Mouse (Mus musculus): Measurements from ENCODE around the gene Hba-a1. TPM values are rescaled to one million over a fixed set of nuclear protein-coding genes. Genes with fewer than 3 reads are reported as not detected.
"Not testable (repeated sequence)": the region's sequence is repeated elsewhere in the genome, so short reads cannot be mapped to it uniquely, and the experiment has no call there.

Gene Hba-a1
- polyA plus RNA-seq, 1 experiment from 2014 or later = 2,348 TPM

DNA sequence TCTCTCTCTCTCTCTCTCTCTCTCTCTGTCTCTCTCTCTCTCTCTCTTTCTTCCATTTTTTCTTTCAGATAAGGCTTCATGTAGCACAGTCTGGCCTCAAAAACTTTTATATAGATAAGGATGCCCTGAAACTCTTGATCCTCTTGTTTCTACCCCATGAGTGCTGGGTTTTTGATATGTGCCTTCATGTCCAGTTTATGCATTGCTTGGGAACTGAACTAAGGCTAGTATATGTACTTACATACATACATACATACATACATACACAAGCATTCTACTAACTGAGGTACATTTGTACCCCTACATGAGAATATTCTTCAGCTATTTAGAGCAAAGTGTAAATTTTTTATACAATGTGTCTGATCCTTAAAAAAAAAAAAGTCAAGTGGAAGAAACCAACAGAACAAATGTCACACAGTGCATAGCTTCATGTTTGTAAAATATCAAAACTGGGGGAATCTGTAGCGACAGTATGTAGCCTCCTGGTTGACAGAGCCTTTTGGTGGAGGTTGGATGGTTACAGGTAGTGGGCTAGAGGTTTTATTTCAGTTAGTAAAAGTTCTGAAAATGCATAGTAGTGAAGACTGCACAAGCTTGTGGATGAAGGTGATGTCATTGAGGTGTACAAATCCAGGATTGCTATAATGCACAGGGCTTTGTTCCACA, 14.7 kb downstream of the Hba-a1 start:
- Histone ChIP-seq H3K27ac (ENCODE audit: low read depth, low read length) (no peak overlapping the region), H3K36me3 (ENCODE audit: control insufficient read depth, insufficient read depth, low read length) (no peaks in the 10 kb centered on the region), H3K9ac (ENCODE audit: low read length) (no peak overlapping the region), H3K9me3 (replicated peaks; ENCODE audit: control insufficient read depth, low read length) (no peaks in the 10 kb centered on the region), H3K4me3 (ENCODE audit: low read depth, low read length) (no peak overlapping the region), H3K4me2 (ENCODE audit: low read length) (no peak overlapping the region), H3K4me1 (ENCODE audit: control insufficient read depth, insufficient read depth, low read length) (no peaks in the 10 kb centered on the region), H3K27me3 (replicated peaks; ENCODE audit: control insufficient read depth, insufficient read depth, low read length) (no peaks in the 10 kb centered on the region)
- 85% methylated on average over 1 of the region's 1 CpGs for WGBS
- ATAC-seq (no peak), DNase-seq (ENCODE audit: low spot score) (no peak)

DNA sequence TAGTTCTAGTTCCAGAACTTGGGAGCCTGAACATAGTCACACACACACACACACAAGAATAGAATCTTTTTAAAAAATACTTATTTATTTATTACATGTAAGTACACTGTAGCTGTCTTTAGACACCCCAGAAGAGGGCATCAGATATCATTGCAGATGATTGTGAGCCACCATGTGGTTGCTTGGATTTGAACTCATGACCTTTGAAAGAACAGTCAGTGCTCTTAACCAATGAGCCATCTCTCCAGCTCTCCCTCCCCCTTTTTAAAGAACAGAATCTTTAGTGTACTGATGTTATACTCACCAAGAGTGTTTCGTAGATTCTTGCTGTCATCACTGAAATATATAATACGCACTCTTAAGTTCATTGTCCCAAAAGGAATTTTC, 15.2 kb downstream of the Hba-a1 start:
- no peak overlapping the region for H3K27ac ChIP-seq (ENCODE audit: low read depth, low read length)
- H3K4me2 ChIP-seq (ENCODE audit: low read length) = no peak overlapping the region
- 97% methylated on average over 2 of the region's 2 CpGs for WGBS
- DNase-seq (ENCODE audit: low spot score) (no peak), ATAC-seq (no peak)
- H3K36me3 ChIP-seq (ENCODE audit: control insufficient read depth, insufficient read depth, low read length) = no peaks in the 10 kb centered on the region
- H3K27me3 ChIP-seq (replicated peaks; ENCODE audit: control insufficient read depth, insufficient read depth, low read length) = no peaks in the 10 kb centered on the region
- H3K9me3 ChIP-seq (replicated peaks; ENCODE audit: control insufficient read depth, low read length) = no peaks in the 10 kb centered on the region
- no peak overlapping the region for H3K4me3 ChIP-seq (ENCODE audit: low read depth, low read length)
- H3K9ac ChIP-seq (ENCODE audit: low read length) = no peak overlapping the region
- no peaks in the 10 kb centered on the region; the same call in 1 of the 2 replicates for H3K4me1 ChIP-seq (ENCODE audit: control insufficient read depth, insufficient read depth, low read length)

DNA sequence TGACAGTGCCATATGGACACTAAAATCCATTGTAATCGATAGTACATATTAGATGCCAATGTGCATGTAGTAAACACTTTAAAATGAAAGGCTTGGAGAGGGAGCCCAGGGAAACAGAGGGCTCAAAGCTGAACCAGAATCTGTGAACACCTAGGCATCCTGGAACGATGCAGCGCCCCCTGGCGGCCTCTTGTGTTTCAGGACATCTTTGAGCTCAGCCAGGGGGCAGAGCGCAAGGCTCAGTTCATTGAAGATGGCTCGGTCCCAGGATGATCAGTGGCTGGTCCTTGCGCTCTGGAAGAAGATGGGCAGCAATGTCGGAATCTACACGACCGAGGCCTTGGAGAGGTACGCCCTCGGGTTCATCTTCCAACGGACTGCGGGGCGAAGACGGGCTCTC, 16.6 kb downstream of the Hba-a1 start, which contains the start of gene Hbq1a:
Gene Hbq1a (plus strand): TSS at position 205 of the 400 bp plus-strand sequence.
- H3K27me3 ChIP-seq (replicated peaks; ENCODE audit: control insufficient read depth, insufficient read depth, low read length); H3K27ac ChIP-seq (ENCODE audit: low read depth, low read length); H3K4me3 ChIP-seq (ENCODE audit: low read depth, low read length); H3K4me1 ChIP-seq (ENCODE audit: control insufficient read depth, insufficient read depth, low read length); H3K36me3 ChIP-seq (ENCODE audit: control insufficient read depth, insufficient read depth, low read length); H3K9me3 ChIP-seq (replicated peaks; ENCODE audit: control insufficient read depth, low read length); H3K9ac ChIP-seq (ENCODE audit: low read length): not testable (repeated sequence)
- 8% methylated on average over 16 of the region's 16 CpGs for WGBS
- DNase-seq (ENCODE audit: low spot score) (peak; percentile 59), ATAC-seq (peak; percentile 70)
- peak within 1 kb of the TSS; percentile 39; the same call in 1 of the 2 replicates for H3K4me2 ChIP-seq (ENCODE audit: low read length)

DNA sequence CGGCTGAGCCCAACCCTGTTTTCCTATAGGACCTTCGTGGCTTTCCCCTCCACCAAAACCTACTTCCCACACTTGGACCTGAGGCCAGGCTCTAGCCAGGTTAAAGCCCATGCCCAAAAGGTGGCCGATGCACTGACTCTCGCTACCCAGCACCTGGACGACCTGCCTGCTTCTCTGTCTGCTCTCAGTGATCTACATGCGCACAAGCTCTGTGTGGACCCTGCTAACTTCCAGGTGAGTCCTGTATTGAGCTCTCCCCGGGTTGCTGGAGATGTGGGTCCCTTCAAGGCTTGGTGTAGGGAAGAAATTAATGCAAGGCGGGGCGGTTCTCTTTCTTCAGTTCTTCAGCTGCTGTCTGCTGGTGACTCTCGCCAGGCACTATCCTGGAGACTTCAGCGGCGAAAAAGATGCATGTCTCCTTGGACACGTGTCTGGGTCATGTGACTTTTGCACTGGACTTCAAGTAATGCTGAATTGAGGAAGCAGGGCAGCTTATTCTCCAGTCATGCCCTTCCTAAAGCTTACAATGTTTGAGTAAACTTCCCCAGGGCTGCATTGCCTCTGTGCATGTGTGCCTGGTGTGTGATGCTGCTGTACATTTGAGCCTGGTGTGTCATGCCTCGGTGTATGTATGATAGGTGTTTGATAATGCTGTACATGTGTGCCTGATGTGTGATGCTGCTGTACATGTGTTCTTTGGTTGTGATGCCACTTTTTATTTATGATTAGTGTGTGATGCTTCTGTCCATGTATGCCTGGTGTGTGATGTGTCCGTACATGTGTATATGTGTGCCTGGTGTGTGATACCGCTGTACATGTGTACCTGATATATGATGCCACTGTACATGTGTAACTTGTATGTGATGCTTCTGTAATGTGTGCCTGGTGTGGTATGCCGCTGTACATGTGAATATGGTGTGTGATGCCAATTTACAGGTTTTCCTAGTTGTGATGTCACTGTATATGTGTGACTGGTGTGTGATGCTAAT, 17.3 kb downstream of the Hba-a1 start:
- Histone ChIP-seq H3K36me3 (ENCODE audit: control insufficient read depth, insufficient read depth, low read length) (no peaks in the 10 kb centered on the region), H3K4me3 (ENCODE audit: low read depth, low read length) (no peak overlapping the region), H3K27ac (ENCODE audit: low read depth, low read length) (no peak overlapping the region), H3K27me3 (replicated peaks; ENCODE audit: control insufficient read depth, insufficient read depth, low read length) (no peaks in the 10 kb centered on the region), H3K4me2 (ENCODE audit: low read length) (peak overlapping the region; percentile 39; the same call in 1 of the 2 replicates), H3K9me3 (replicated peaks; ENCODE audit: control insufficient read depth, low read length) (no peaks in the 10 kb centered on the region), H3K4me1 (ENCODE audit: control insufficient read depth, insufficient read depth, low read length) (no peaks in the 10 kb centered on the region; the same call in 1 of the 2 replicates), H3K9ac (ENCODE audit: low read length) (no peak overlapping the region)
- DNase-seq (ENCODE audit: low spot score) (no peak), ATAC-seq (peak; percentile 13; the same call in 1 of the 2 replicates)
- WGBS = 60% methylated on average over 14 of the region's 17 CpGs

DNA sequence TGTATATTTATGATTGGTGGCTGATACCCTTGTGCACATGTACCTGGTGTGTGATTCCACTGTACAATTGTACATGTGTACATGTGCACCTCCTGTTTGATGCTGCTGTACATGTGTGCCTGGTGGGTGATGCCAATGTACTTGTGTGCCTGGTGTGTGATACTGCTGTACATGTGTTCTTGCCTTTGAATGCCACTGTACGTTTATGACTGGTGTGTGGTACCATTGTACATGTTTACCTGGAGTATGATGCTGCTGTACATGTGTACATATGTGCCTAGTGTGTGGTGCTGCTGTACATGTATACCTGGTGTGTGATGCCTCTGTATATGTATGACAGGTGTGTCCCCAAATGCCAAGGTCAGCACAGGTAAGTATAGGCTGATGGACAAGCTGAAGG, 18.2 kb downstream of the Hba-a1 start:
- Histone ChIP-seq H3K4me1 (ENCODE audit: control insufficient read depth, insufficient read depth, low read length) (no peaks in the 10 kb centered on the region; the same call in 1 of the 2 replicates), H3K9me3 (replicated peaks; ENCODE audit: control insufficient read depth, low read length) (no peaks in the 10 kb centered on the region), H3K4me3 (ENCODE audit: low read depth, low read length) (no peak overlapping the region), H3K27me3 (replicated peaks; ENCODE audit: control insufficient read depth, insufficient read depth, low read length) (no peaks in the 10 kb centered on the region), H3K36me3 (ENCODE audit: control insufficient read depth, insufficient read depth, low read length) (no peaks in the 10 kb centered on the region), H3K4me2 (ENCODE audit: low read length) (no peak overlapping the region), H3K9ac (ENCODE audit: low read length) (no peak overlapping the region), H3K27ac (ENCODE audit: low read depth, low read length) (no peak overlapping the region)
- WGBS = 65% methylated on average over 1 of the region's 1 CpGs
- ATAC-seq (no peak), DNase-seq (ENCODE audit: low spot score) (no peak)

DNA sequence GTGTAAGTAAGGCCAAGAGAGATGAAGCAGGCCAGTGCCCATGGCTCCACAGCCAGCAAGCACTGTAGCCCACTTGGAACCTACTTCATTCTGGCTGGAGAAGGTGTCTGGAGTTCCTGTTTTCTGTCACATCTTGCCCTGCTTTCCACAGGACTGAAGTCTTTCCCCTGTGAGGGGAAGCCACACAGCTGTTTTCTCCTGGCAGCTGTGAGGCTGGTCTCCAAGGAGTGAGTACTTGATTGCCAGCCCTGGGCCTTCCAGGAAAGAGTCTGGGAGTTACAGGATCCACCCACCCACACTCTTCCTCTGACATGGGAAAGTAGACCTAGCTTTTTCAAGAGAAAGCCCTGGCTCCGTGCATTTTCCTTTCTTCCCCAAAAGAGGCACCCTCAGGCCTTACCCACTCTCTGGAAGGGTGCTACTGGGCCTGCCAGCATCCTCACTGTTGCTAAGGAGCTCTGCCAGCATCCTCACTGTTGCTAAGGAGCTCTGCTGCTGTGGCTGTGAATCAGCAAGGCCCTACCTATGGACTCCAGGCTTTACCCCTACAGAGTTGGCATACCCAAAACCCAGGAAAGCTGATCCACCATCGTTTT, 19.6 kb downstream of the Hba-a1 start:
- ATAC-seq = peak; percentile 49; the same call in 1 of the 2 replicates
- Histone ChIP-seq H3K27me3 (replicated peaks; ENCODE audit: control insufficient read depth, insufficient read depth, low read length) (no peaks in the 10 kb centered on the region), H3K27ac (ENCODE audit: low read depth, low read length) (no peak overlapping the region), H3K4me2 (ENCODE audit: low read length) (no peak overlapping the region), H3K36me3 (ENCODE audit: control insufficient read depth, insufficient read depth, low read length) (no peaks in the 10 kb centered on the region), H3K9me3 (replicated peaks; ENCODE audit: control insufficient read depth, low read length) (no peaks in the 10 kb centered on the region), H3K9ac (ENCODE audit: low read length) (no peak overlapping the region), H3K4me1 (ENCODE audit: control insufficient read depth, insufficient read depth, low read length) (no peaks in the 10 kb centered on the region; the same call in 1 of the 2 replicates), H3K4me3 (ENCODE audit: low read depth, low read length) (no peak overlapping the region)
- peak; percentile 52 for DNase-seq (ENCODE audit: low spot score)
- 43% methylated on average over 2 of the region's 2 CpGs for WGBS

DNA sequence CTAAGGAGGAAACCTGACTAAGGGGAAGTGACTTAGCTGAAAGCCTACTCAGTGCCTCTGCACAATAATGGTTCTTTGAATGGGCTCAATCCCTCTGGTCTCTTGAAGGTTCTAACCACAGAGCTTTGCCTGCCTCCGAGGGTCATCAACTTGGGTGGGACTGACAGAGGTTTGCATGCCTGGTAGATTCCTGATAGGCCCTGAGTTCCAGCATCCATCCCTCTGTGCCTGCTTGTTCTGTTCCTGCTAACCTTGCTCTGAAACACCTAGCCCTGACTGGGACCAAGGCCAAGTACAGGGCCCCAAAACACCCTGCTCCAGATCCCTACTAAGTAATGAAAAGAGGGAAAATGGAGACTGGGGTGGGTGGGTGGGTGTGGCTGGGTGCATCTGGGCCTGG, 20.1 kb downstream of the Hba-a1 start:
- no peak overlapping the region for H3K4me3 ChIP-seq (ENCODE audit: low read depth, low read length)
- no peaks in the 10 kb centered on the region for H3K27me3 ChIP-seq (replicated peaks; ENCODE audit: control insufficient read depth, insufficient read depth, low read length)
- no peaks in the 10 kb centered on the region; the same call in 1 of the 2 replicates for H3K4me1 ChIP-seq (ENCODE audit: control insufficient read depth, insufficient read depth, low read length)
- ATAC-seq = no peak
- H3K9ac ChIP-seq (ENCODE audit: low read length) = no peak overlapping the region
- no peaks in the 10 kb centered on the region for H3K9me3 ChIP-seq (replicated peaks; ENCODE audit: control insufficient read depth, low read length)
- H3K4me2 ChIP-seq (ENCODE audit: low read length) = no peak overlapping the region
- no peak overlapping the region for H3K27ac ChIP-seq (ENCODE audit: low read depth, low read length)
- no peak for DNase-seq (ENCODE audit: low spot score)
- no peaks in the 10 kb centered on the region for H3K36me3 ChIP-seq (ENCODE audit: control insufficient read depth, insufficient read depth, low read length)
- 85% methylated on average over 1 of the region's 1 CpGs for WGBS

DNA sequence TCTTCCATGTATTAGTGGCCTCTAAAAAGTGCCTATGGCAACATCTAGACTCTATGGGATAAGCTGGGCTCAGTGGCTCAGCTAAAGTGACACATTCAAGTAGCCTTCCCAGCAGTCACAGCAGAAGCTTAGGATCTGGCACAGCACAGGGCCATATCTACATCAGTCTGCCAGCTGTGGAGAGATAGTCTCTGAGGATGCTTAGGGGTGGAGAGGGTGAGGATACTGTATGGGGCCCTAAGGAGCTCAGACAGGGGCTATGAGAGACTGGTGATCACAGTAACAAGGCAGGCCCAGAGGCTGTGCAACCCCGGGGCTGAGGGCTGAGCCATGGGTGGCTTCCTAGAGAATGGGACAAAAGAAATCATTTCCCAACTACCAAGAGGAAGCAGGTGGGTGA, 23.7 kb downstream of the Hba-a1 start:
- Histone ChIP-seq H3K4me1 (ENCODE audit: control insufficient read depth, insufficient read depth, low read length) (no peaks in the 10 kb centered on the region; the same call in 1 of the 2 replicates), H3K36me3 (ENCODE audit: control insufficient read depth, insufficient read depth, low read length) (no peaks in the 10 kb centered on the region), H3K27me3 (replicated peaks; ENCODE audit: control insufficient read depth, insufficient read depth, low read length) (no peaks in the 10 kb centered on the region), H3K9ac (ENCODE audit: low read length) (no peak overlapping the region), H3K27ac (ENCODE audit: low read depth, low read length) (no peak overlapping the region), H3K9me3 (replicated peaks; ENCODE audit: control insufficient read depth, low read length) (no peaks in the 10 kb centered on the region), H3K4me3 (ENCODE audit: low read depth, low read length) (no peak overlapping the region), H3K4me2 (ENCODE audit: low read length) (no peak overlapping the region)
- WGBS = 86% methylated on average over 1 of the region's 1 CpGs
- ATAC-seq (no peak), DNase-seq (ENCODE audit: low spot score) (no peak)

Measured in forebrain, embryonic 14.5 days (tissue).